Mouse (Mus musculus) heart, adult 2 months (tissue): ENCODE results near the gene AC134908.4.

ENCODE experiments used
- EP300 ChIP-seq: fragments of 200-500 bp; IDR thresholded peaks from 2 replicates; pipeline ENCODE4 v1.6.1; 2011; ENCODE audit warnings: low read depth, low read length, control low read depth; ENCODE audit not compliant: insufficient read depth
- POLR2A ChIP-seq: fragments of 200-500 bp; IDR thresholded peaks from 2 replicates; pipeline ENCODE4 v1.6.1; 2011; ENCODE audit warnings: mild to moderate bottlenecking, low read depth, low read length, control low read depth; ENCODE audit not compliant: insufficient read depth

DNA sequence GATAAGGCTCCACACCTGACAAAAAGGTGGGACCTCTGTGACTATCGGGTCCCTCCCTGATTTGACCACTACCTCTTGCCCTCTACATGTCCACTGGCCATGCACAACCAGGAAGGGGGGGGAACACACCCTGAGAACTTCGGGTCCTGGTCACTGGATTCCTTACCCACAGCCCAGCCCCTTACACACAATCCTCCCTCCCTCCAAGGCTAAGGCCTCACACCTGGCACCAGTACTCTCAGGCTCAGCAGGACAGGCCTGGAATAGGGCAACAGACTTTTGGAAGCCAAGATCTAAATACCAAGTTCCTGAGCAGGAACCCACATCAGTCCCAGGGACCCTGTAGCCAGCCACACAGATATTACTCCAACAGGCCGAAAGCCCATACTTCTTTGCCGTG is 43.4 kb upstream of the AC134908.4 start:
- TF ChIP-seq POLR2A: no peak
- TF ChIP-seq EP300: no peak
